Mouse (Mus musculus) MEL (cell line): ENCODE measurements around the gene Trmt5. TPM values are rescaled to one million over a fixed set of nuclear protein-coding genes. Genes with fewer than 3 reads are reported as not detected.

ENCODE experiments used
- DNase-seq: peaks from one replicate; pipeline ENCODE4 v3.0.0; 2011; ENCODE audit warnings: low read depth, low spot score
- H3K27ac ChIP-seq: 2 replicates; pipeline ENCODE4 v1.5.1; 2012; ENCODE audit warnings: low read depth, mild to moderate bottlenecking, control low read depth, low read length, moderate library complexity; ENCODE audit not compliant: control insufficient read depth
- H3K27me3 ChIP-seq, 2 experiments: fragments of 150-350 bp in 1 of 2; sonication (generic) in 1 of 2; 2 replicates each; pipeline ENCODE4 v1.6.1; 2012; ENCODE audit warnings: low read length in 2 of 2, mild to moderate bottlenecking in 2 of 2, improper control_type of control experiment in 1 of 2, moderate library complexity in 1 of 2; ENCODE audit not compliant: insufficient read depth in 2 of 2, control insufficient read depth in 1 of 2
- H3K36me3 ChIP-seq, 2 experiments: 2 replicates each; pipeline ENCODE4 v1.6.1; 2012 to 2014; ENCODE audit warnings: low read length in 2 of 2, improper control_type of control experiment in 1 of 2, inconsistent platforms in 1 of 2, mild to moderate bottlenecking in 1 of 2; ENCODE audit not compliant: insufficient read depth in 2 of 2, control insufficient read depth in 1 of 2
- H3K4me1 ChIP-seq, 2 experiments: fragments of 150-350 bp in 1 of 2; sonication (generic) in 1 of 2; 2 replicates each; pipeline ENCODE4 v1.6.1; 2012; ENCODE audit warnings: low read length in 2 of 2, improper control_type of control experiment in 1 of 2, mild to moderate bottlenecking in 1 of 2; ENCODE audit not compliant: insufficient read depth in 2 of 2, control insufficient read depth in 1 of 2
- H3K4me3 ChIP-seq, 2 experiments: fragments of 150-350 bp in 1 of 2; sonication (generic) in 1 of 2; 2 replicates each; pipeline ENCODE4 v1.5.1; 2012; ENCODE audit warnings: low read depth in 2 of 2, low read length in 2 of 2, mild to moderate bottlenecking in 2 of 2, moderate library complexity in 2 of 2, control low read depth in 1 of 2, improper control_type of control experiment in 1 of 2; ENCODE audit not compliant: control insufficient read depth in 1 of 2, insufficient read depth in 1 of 2
- H3K79me2 ChIP-seq: 2 replicates; pipeline ENCODE4 v1.6.1; 2012; ENCODE audit warnings: mild to moderate bottlenecking, low read length, moderate library complexity; ENCODE audit not compliant: control insufficient read depth, poor library complexity, insufficient read depth
- H3K9ac ChIP-seq: 2 replicates; pipeline ENCODE4 v1.6.1; 2012; ENCODE audit warnings: low read depth, mild to moderate bottlenecking, control low read depth, low read length, moderate library complexity; ENCODE audit not compliant: control insufficient read depth, poor library complexity, severe bottlenecking
- H3K9me3 ChIP-seq: fragments of 150-350 bp; sonication (generic); replicated peaks from 2 replicates; pipeline ENCODE4 v1.6.1; 2012; ENCODE audit warnings: mild to moderate bottlenecking, low read length, improper control_type of control experiment, moderate library complexity; ENCODE audit not compliant: insufficient read depth
- BHLHE40 ChIP-seq: IDR thresholded peaks from 2 replicates; pipeline ENCODE4 v1.6.1; 2012; ENCODE audit warnings: low read depth, mild to moderate bottlenecking, inconsistent platforms, low read length, improper control_type of control experiment, borderline replicate concordance
- CHD1 ChIP-seq: IDR thresholded peaks from 2 replicates; pipeline ENCODE4 v1.6.1; 2012; ENCODE audit warnings: low read depth, mild to moderate bottlenecking, inconsistent platforms, low read length, improper control_type of control experiment
- CHD2 ChIP-seq: IDR thresholded peaks from 2 replicates; pipeline ENCODE4 v1.6.1; 2011; ENCODE audit warnings: low read length, improper control_type of control experiment
- E2F4 ChIP-seq: IDR thresholded peaks from 2 replicates; pipeline ENCODE4 v1.6.1; 2011; ENCODE audit warnings: low read depth, low read length, improper control_type of control experiment, borderline replicate concordance
- ELF1 ChIP-seq: IDR thresholded peaks from 2 replicates; pipeline ENCODE4 v1.6.1; 2014; ENCODE audit warnings: low read depth, mild to moderate bottlenecking, inconsistent platforms, low read length, improper control_type of control experiment, moderate library complexity
- EP300 ChIP-seq, 2 experiments: IDR thresholded peaks; 2 replicates each; pipeline ENCODE4 v1.6.1; 2011; ENCODE audit warnings: improper control_type of control experiment in 2 of 2, low read length in 2 of 2, low read depth in 1 of 2, mild to moderate bottlenecking in 1 of 2
- GABPA ChIP-seq: IDR thresholded peaks from 2 replicates; pipeline ENCODE4 v1.6.1; 2012; ENCODE audit warnings: low read depth, mild to moderate bottlenecking, inconsistent platforms, low read length, improper control_type of control experiment, moderate library complexity
- GATA1 ChIP-seq: IDR thresholded peaks from 2 replicates; pipeline ENCODE4 v1.6.1; 2011; ENCODE audit warnings: low read depth, low read length, improper control_type of control experiment
- HCFC1 ChIP-seq: IDR thresholded peaks from 2 replicates; pipeline ENCODE4 v1.6.1; 2012; ENCODE audit warnings: low read depth, mild to moderate bottlenecking, inconsistent platforms, low read length, improper control_type of control experiment, moderate library complexity
- JUND ChIP-seq: IDR thresholded peaks from 2 replicates; pipeline ENCODE4 v1.6.1; 2011; ENCODE audit warnings: low read depth, mild to moderate bottlenecking, improper control_type of control experiment, low read length
- MAFK ChIP-seq: IDR thresholded peaks from 2 replicates; pipeline ENCODE4 v1.6.1; 2011; ENCODE audit warnings: low read depth, mild to moderate bottlenecking, low read length, improper control_type of control experiment, borderline replicate concordance
- MAZ ChIP-seq: IDR thresholded peaks from 2 replicates; pipeline ENCODE4 v1.6.1; 2012; ENCODE audit warnings: low read depth, mild to moderate bottlenecking, inconsistent platforms, low read length, improper control_type of control experiment
- NRF1 ChIP-seq: IDR thresholded peaks from 2 replicates; pipeline ENCODE4 v1.6.1; 2014; ENCODE audit warnings: low read depth, mild to moderate bottlenecking, inconsistent platforms, low read length, improper control_type of control experiment, moderate library complexity; ENCODE audit not compliant: poor library complexity, insufficient read depth, severe bottlenecking
- POLR2AphosphoS2 ChIP-seq: IDR thresholded peaks from 2 replicates; pipeline ENCODE4 v1.6.1; 2011; ENCODE audit warnings: low read length, improper control_type of control experiment
- RAD21 ChIP-seq: IDR thresholded peaks from 2 replicates; pipeline ENCODE4 v1.6.1; 2011; ENCODE audit warnings: mild to moderate bottlenecking, low read depth, low read length, improper control_type of control experiment
- RCOR1 ChIP-seq: IDR thresholded peaks from 2 replicates; pipeline ENCODE4 v1.6.1; 2012; ENCODE audit warnings: low read depth, mild to moderate bottlenecking, inconsistent platforms, low read length, improper control_type of control experiment
- TBP ChIP-seq: IDR thresholded peaks from 2 replicates; pipeline ENCODE4 v1.8.0; 2011; ENCODE audit warnings: low read depth, low read length, improper control_type of control experiment
- TCF12 ChIP-seq: IDR thresholded peaks from 2 replicates; pipeline ENCODE4 v1.6.1; 2014; ENCODE audit warnings: low read depth, mild to moderate bottlenecking, inconsistent platforms, low read length, improper control_type of control experiment, moderate library complexity
- UBTF ChIP-seq: IDR thresholded peaks from 2 replicates; pipeline ENCODE4 v1.6.1; 2012; ENCODE audit warnings: low read depth, mild to moderate bottlenecking, inconsistent platforms, low read length, improper control_type of control experiment, moderate library complexity, borderline replicate concordance; ENCODE audit not compliant: insufficient read depth
- USF1 ChIP-seq: IDR thresholded peaks from 2 replicates; pipeline ENCODE4 v1.6.1; 2014; ENCODE audit warnings: low read depth, mild to moderate bottlenecking, inconsistent platforms, low read length, improper control_type of control experiment, moderate library complexity
- USF2 ChIP-seq, 2 experiments: IDR thresholded peaks; 2 replicates each; pipeline ENCODE4 v1.6.1; 2011 to 2012; ENCODE audit warnings: improper control_type of control experiment in 2 of 2, low read length in 2 of 2, borderline replicate concordance in 1 of 2, inconsistent platforms in 1 of 2, low read depth in 1 of 2, mild to moderate bottlenecking in 1 of 2; ENCODE audit not compliant: insufficient read depth in 1 of 2
- ZC3H11A ChIP-seq: IDR thresholded peaks from 2 replicates; pipeline ENCODE4 v1.6.1; 2012; ENCODE audit warnings: low read depth, mild to moderate bottlenecking, inconsistent platforms, low read length, improper control_type of control experiment
- ZMIZ1 ChIP-seq: IDR thresholded peaks from 2 replicates; pipeline ENCODE4 v1.6.1; 2012; ENCODE audit warnings: low read depth, mild to moderate bottlenecking, inconsistent platforms, low read length, improper control_type of control experiment, moderate library complexity
- polyA plus RNA-seq, 2 experiments: library from polyadenylated mRNA; stranded (reverse) in 1 of 2; unstranded in 1 of 2; fragments of >175 nt in 1 of 2; fragments of >200 nt in 1 of 2; gene quantifications; 2 replicates each; pipeline versions ENCODE4 v1.2.1 to v1.2.4; 2012; ENCODE audit warnings: low replicate concordance in 2 of 2, low read depth in 1 of 2; ENCODE audit not compliant: insufficient read length in 2 of 2, insufficient read depth in 1 of 2, missing spikeins in 1 of 2
- total RNA-seq: library from RNA; depleted of rRNA; stranded (reverse); fragments of 300-350 nt; gene quantifications from 2 replicates; pipeline ENCODE4 v1.2.3, GENCODE M21; 2012

The Trmt5 gene
- total and polyA plus RNA-seq, 3 experiments = 24.0 to 28.1 TPM; not detected in 1

DNA sequence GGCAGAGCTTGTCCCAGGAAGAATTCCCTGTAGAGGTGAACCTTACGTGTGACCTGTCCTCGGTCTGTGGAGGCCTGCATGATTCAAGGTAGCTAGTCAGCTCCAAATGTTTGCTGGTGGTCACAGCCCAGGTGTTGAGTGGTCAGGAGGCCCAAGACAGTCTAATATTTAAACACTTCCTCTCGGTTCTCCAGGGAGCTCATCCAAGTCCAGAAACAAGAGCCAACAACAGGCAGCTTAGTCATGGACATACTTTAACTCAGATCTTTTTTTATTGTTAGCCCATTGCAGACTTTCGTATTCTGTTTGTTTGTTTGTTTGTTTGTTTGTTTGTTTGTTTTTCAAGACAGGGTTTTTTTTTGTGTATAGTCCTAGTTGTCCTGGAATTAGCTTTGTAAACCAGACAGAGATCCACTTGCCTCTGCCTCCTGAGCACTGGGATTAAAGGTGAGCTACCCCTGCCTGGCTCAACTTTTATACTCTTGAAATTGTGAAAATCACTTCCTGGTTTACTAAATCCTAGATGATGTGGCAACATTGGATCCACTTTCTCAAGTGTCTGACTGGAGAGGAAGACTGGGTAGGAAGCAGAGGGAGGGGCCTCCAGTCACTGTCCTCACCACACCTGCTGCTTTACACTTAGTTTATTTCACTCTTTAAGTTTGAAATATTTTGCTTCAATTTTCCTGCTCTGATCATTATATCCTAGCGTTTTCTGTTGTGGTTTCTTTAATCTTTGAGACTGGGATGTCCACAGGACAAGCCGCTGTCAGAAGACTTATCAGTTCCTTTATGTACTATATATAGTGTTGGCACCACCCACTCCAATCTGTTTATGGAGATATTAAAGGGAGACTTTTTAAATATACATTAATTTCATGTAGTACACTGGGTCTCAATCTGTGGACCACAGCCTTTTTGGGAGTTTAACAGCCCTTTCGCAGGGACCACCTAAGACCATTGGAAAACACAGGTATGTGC is 31.5 kb upstream of the Trmt5 start (continued):
- TF ChIP-seq MAZ = no peak
- TF ChIP-seq MAFK = no peak
- no peak for TF ChIP-seq E2F4
- no peak for TF ChIP-seq BHLHE40
- TF ChIP-seq RAD21 = no peak
- TF ChIP-seq RCOR1 = peak; percentile 45; the same call in 1 of the 2 replicates
- TF ChIP-seq POLR2AphosphoS2 = no peak
- TF ChIP-seq EP300 (IDR thresholded peaks at IDR 0.05; ENCODE audit: low read depth in 1 of 2, low read length in 2 of 2) = peak; percentile 54
- no peak for TF ChIP-seq UBTF
- no peak for TF ChIP-seq ZMIZ1

DNA sequence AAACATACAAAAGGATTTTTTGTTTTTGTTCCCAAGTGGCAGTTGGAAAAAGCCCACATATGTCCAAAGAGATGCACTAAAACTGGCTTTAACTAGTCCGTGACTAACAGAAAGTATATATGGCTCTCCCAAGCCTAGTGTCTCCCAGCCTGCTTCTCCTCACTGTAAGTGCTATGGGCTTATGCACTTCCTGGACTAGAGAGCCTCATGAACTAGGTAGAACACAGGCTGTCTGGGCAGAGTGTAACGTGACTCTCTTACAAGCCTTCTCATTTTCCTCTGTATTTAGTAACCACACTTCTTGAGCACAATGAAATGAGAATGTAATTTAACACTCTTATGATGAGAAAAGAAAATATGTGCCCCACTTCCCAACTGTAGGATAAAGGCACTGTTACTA is 22.2 kb upstream of the Trmt5 start:
- no peak for DNase-seq
- no peaks in the 10 kb centered on the region for H3K36me3 ChIP-seq
- H3K27ac ChIP-seq = no peak overlapping the region
- no peaks in the 10 kb centered on the region for H3K9me3 ChIP-seq
- no peaks in the 10 kb centered on the region for H3K27me3 ChIP-seq
- no peak for TF ChIP-seq CHD2
- no peak for TF ChIP-seq POLR2AphosphoS2
- TF ChIP-seq TCF12 = no peak
- TF ChIP-seq USF2 (IDR thresholded peaks at IDR 0.05; ENCODE audit: borderline replicate concordance in 1 of 2, insufficient read depth in 1 of 2, low read depth in 1 of 2, low read length in 2 of 2) = no peak
- no peak for TF ChIP-seq ZC3H11A
- TF ChIP-seq MAZ = no peak
- TF ChIP-seq NRF1 = no peak
- TF ChIP-seq GATA1 = no peak
- TF ChIP-seq, all 39 proteins: peak for 0
- no peak overlapping the region for H3K9ac ChIP-seq
- H3K4me3 ChIP-seq = no peak overlapping the region
- no peaks in the 10 kb centered on the region for H3K4me1 ChIP-seq
- no peaks in the 10 kb centered on the region for H3K79me2 ChIP-seq

- Histone ChIP-seq H3K9me3 (no peaks in the 10 kb centered on the region), H3K4me3 (no peak overlapping the region)
Observed at GRCm38 (mm10) chr12:73307750-73308149, 21.2 kb upstream of the Trmt5 start.

More at GRCm38 (mm10) chr12:73307750-73308149, 21.2 kb upstream of the Trmt5 start:
- Histone ChIP-seq H3K36me3 (no peaks in the 10 kb centered on the region), H3K79me2 (no peaks in the 10 kb centered on the region), H3K27me3 (no peaks in the 10 kb centered on the region), H3K9ac (no peak overlapping the region), H3K27ac (no peak overlapping the region), H3K4me1 (no peaks in the 10 kb centered on the region)
- TF ChIP-seq E2F4 (no peak), HCFC1 (no peak), ELF1 (no peak), USF2 (IDR thresholded peaks at IDR 0.05; ENCODE audit: borderline replicate concordance in 1 of 2, insufficient read depth in 1 of 2, low read depth in 1 of 2, low read length in 2 of 2) (no peak), UBTF (no peak), CHD1 (no peak), ZMIZ1 (no peak), TBP (no peak), JUND (no peak), GABPA (no peak), USF1 (no peak)
- DNase-seq = no peak
